Mouse (Mus musculus): ENCODE measurements at regions not wholly inside any gene's neighbourhood (a gene's known extent, or its start where the extent isn't known, plus 50 kb on each side); places are given as distances from the start of the nearest gene placed in this dataset.

DNA sequence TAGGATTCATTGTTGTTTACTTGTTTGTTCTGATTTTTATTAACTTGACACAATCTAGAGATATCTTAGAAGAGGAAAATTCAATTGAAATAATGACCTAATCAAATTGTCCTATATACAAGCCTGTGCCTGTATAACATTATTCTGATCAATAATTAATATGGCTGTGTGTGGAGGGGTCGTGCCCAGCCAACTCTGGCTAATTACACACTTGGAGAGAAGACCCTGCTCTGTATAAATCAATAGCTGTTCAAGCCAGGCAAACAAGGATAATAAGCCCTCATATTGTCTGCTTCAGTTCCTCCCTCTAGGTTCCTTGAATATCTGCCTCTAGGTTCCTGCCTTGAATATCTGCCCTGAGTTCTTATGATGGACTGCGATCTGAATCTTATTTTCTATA, 355.5 kb downstream of the Cdh9 start:
- no peak for TF ChIP-seq POLR2A (IDR thresholded peaks at IDR 0.05; ENCODE audit: insufficient read depth, low read depth, low read length)
- no peak for TF ChIP-seq CTCF (IDR thresholded peaks at IDR 0.05)
